Mouse (Mus musculus): ENCODE data around the gene Chdh.

Gene Chdh

DNA sequence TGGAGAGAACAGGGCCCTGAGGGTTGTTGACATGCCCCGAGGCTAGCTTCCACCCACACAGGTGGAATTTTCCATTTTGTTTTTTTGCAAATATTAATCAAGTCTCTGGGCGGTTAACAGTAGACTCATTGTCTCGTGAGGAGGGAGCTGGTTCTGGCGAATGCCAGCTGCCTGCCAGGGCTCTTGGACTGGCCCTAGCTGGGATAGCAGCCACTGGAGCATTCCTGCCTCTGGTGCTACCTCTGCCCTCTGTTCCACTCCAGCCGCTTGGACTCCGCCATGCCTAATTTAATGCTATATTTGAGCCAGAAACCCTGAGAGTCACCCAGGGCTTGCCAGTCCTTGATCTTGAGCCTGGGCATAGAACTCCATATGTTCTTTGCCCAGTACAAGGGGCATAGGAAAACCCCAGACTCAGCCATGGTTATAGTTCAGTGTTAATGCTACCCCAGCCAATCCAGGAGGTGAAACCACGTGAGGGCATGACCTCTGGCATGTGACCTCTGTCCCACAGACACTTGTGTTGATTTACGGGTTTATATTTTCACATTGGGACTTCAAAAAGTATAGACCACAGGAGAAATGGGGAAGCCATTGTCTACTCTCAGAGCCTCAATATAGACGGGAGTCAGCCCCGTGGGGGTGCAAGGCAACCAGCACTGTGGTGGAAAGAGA lies 3.2 kb downstream of the Chdh start:
- DNase-seq (ENCODE audit: low spot score in 2 of 2) = no peak

DNA sequence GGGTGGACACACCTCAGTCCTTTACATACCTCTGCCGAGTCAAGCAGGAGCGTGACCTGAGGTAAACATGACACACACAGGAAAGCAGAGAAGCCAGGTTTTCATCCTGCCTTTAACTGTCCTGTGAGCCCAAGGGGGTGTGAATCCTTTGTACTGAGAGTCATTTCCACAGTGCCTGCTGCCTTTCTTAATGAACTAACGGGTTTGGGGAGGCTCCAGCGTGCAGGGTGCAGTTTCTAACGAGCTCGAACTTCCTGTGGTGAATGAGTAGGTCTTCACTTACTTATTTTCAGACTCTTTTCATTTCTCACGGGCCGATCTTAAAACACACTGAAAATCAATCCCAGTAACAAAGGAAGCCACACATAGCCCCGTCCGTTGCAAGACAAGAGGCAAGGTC lies 5.7 kb downstream of the Chdh start:
- DNase-seq (ENCODE audit: low spot score in 2 of 2) = no peak

DNA sequence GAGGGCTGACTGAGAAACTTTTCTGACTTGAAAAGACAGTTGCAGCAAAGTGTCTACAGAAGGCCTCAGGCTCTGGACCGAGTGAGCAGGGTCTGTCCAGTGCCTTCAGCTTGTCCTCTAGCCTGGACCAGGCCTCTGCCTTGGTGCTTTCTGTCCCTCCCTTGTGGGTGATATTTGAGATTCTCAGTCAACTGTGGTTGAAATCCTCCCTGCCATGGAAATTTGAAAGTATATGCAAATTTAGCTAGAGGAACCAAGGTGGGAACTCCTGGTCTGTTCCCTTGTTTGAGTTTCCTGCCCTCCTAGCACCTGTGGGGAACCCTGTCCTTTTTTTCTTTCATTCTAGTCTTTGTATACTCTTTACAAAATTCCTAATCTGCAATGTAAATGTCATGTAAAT lies 6.2 kb downstream of the Chdh start:
- no peak for DNase-seq (ENCODE audit: low spot score in 2 of 2)

GRCm38 (mm10) chr14:30016666-30017065 lies 7.8 kb downstream of the Chdh start:
- no peak for DNase-seq (ENCODE audit: low spot score in 2 of 2)

DNA sequence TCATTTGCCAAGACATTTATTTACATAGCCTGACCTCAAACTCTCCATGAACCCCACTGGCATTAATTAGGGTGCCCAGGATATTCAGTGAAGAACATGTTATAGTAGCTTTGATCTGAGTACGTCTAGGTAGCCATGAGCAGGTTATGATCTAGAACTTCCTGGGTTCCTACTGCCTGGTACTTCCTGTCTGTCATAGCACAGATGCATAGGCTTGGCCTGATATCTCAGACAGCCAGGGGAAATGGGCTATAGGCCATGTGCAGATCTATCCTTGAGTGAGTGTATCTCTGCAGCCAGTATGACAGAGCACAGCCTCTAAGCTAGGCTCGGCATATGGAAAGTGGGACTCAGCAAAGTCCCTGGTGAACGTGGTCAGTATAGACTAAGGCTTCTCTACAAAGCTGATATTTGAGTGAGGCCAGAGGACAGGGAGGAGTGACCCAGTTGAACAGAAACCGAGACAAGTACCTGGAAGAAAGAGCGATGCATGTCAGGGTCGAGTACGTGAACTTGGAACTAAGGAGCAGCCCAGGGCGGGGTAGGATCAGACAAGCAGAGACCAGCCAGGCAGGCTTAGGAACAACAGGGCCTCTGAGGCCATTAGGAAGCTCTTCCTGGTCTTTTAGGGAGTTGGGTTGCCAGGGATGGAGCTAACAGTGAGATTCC lies 9.1 kb downstream of the Chdh start:
- DNase-seq (ENCODE audit: low spot score in 2 of 2) = no peak

- DNase-seq (ENCODE audit: low spot score in 2 of 2) = no peak
Measured at GRCm38 (mm10) chr14:30018463-30018801, 9.6 kb downstream of the Chdh start.

- DNase-seq (ENCODE audit: low spot score in 2 of 2) = no peak
Measured at GRCm38 (mm10) chr14:30018846-30019245, 10.0 kb downstream of the Chdh start.

DNA sequence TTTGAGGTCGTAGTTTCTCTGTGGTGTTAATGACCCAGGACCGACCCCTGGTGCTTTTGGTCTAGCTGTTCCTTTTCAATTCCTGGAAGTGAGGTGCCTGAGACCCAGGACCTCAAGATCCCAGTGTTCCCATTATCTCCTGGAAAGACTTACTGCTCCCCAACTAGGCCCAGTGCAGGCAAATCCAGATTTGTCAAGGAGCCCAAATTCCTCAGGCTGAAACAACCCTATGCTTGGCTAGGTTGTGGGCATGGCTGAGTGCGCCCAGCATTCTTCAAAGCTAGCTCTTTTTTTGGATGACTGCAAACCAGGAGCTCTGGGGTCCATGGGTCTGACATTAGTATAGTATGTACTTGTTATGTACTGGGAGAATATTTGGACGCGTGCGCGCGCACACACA lies 10.6 kb downstream of the Chdh start:
- no peak for DNase-seq (ENCODE audit: low spot score in 2 of 2)

DNA sequence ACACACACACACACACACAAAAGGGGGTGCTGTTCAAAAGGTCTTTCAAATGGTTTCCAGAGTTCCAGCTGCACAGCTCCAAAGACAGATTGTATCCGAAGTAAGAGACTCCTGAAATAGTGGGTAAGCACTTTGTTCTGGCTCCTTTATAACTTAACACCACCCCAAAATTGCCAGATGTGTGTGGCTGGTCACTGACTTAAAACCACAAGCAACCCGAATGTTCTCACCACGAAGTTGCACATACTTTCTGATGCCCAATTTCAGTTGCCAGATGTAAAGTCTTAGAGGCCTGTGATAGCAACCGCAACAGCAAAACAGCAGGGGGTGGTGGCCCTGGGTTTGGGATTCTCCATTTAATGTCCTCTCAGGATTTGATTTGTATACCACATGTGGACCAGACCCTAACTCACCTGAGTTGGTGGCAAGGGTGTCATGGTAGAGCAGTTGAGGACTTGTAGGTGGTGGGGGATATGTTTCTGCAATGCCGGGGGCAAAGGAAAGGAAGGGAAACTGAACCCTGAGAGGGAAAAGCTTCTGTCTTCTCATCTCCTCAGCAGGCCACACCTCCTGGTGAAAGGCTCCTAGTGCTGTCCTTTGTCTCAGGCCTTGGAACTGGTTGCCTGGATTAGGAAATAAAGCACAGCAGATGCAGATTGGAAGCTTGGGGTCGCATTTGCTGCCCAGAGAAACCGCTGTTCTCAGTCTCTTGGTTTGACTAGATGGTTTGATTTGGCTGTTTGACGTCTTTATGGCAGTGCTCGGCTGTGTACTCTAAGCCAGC lies 11.2 kb downstream of the Chdh start:
- no peak for DNase-seq (ENCODE audit: low spot score in 2 of 2)

GRCm38 (mm10) chr14:30022471-30022870 lies 13.6 kb downstream of the Chdh start:
- peak in 1 of 2 experiments; percentile 12 for DNase-seq (ENCODE audit: low spot score in 2 of 2)

DNA sequence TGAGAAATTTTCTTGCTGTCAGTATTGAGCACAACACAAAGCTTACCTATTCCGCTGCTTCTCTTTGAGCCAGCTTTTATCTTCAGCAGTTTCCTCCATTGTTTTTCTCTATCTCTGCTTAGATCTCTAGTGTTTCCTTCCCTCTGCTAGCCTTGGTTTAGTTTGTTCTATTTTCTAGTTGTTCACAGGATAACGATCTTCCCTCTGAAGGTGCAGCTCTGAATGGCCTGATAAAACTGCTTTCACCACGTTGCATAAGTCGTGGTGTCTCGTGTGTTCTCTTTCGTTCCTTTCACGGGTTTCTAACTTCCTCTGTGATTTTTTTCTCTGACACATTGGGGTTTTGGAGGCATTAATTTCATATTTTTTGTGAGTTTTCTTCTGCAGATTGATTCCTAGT lies 15.6 kb downstream of the Chdh start:
- no peak for DNase-seq (ENCODE audit: low spot score in 2 of 2)

DNA sequence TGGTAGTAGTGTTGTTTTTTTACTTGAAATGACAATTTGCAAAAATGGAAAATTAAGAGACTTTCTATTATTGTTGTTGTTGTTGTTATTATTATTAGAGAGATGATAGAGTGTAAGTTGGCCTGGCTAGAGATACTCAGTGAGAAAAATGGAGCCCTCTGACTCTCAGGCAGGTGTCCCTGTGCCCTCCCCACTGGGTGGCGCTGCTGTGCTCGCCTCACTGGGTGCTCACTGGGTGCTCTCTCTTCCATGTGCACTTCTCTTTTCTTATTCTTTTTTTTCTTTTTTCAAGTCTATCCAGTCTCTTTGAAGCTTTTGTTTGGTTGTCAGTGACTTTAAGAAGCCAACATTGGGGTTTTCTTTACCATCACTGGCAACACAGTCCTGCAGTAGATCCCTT lies 18.6 kb downstream of the Chdh start:
- no peak for DNase-seq (ENCODE audit: low spot score in 2 of 2)

- DNase-seq (ENCODE audit: low spot score in 2 of 2) = no peak
Measured at GRCm38 (mm10) chr14:30033405-30033804, 24.6 kb downstream of the Chdh start.

- DNase-seq (ENCODE audit: low spot score in 2 of 2) = no peak
Measured at GRCm38 (mm10) chr14:30038431-30038830, 29.6 kb downstream of the Chdh start.

DNA sequence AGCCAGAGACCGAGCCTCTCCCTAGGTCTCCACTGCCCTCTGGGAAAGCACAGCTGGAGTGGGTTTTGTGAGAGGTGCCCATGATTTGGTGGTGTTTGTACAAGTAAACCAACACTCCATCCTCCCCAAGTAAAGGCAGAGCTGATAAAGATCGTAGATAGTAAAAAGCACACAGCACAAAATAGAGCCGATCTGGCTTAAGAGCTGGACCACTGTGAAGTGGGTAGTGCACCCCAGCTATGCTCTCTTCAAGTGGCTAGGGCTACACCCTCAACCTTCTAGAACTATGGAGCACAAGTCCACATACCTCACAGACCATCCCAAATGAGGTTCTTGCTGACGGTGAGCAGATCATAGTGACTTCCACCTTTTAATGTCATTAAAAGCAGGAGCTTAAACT lies 30.6 kb downstream of the Chdh start:
- no peak for DNase-seq (ENCODE audit: low spot score in 2 of 2)

DNA sequence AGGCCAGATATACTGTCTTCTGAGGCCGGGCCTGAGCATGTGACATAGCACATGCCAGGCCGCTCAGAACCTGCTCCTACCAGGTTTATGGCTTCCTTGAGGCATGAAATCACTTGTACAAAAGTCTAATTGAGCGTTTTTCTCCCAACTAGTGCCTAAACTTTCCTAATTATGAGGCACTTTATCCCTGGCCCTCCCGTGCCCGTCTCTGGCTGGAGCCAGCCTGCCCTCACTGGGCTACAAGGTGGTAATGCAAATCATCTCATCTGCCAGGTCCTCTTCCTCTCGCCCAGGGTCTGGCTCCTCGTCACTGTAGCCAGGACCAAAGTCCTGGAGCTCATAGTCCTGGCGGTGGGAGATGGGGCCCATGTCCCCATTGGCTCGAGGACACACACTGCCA lies 33.0 kb downstream of the Chdh start:
- DNase-seq (ENCODE audit: low spot score in 2 of 2) = no peak

DNA sequence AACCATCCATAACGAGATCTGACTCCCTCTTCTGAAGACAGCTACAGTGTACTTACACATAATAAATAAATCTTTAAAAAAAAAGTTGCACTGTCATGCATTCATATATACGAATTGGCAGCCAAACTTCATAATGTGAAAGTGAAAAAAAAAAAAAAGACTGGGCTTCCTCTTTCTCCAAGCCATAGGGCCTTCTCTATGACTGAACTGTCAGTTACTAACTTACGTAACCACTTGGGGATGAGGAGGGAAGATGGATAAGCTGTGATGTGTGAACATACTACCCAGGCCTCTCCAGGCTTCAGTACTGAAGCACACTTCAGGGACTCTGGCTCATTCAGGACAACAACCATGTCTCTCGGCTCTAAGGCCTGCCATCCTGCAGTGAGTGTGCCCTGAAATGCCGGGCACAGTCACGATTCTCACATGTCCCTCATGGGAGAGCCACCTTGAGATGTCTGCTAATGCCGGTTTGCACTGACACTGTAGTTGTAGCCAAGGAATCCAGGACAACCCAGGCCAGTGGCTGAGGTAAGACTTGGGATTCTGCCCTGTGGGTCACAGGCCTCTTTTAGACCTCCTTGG lies 34.6 kb downstream of the Chdh start:
- DNase-seq (ENCODE audit: low spot score in 2 of 2) = no peak

- DNase-seq (ENCODE audit: low spot score in 2 of 2) = no peak
Measured at GRCm38 (mm10) chr14:30045239-30045638, 36.4 kb downstream of the Chdh start.

DNA sequence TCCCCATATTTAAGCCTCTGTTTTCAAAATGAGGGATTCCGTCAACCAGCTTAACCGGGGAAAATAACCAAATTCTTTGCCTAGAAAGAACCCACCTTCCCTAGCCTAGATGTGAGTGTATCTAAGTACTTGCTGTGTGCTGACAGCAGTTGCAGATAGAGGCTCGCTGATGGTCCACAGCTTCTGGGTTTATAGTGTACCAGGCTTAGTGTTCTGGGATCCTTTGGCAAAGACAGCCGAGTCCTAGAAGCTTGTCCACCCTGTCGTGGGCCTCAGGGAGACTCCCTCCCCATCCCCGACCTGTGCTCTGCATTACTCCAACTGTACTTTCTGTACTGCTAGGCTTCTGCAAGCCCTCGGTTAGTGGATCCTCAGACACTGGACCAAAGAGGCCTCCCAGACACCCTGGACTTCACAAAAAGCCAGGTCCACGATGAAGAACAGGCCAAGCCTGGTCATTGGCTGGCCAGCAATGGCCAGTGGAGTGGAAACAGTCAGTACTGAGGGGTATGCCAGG lies 36.9 kb downstream of the Chdh start:
- DNase-seq (ENCODE audit: low spot score in 2 of 2) = no peak

DNA sequence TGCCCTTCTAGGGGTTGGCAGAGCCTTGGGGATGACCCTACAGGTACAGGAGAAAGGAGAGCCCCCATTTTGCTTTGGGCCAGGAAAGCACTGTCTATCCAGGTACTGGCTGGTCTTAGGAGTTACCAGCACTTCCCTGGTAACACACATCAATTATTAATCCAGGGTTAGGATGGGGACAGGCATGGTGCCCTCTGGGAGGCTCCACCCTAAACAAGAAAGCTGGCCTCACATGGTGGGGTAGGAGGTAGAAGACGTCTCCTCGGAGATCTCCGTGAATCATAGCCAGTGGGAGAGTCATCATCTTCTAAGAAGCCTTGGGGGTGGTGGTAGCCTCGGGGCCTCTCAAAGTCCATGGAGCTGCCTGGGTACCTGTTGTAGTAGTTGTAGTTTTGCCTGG lies 38.2 kb downstream of the Chdh start:
- DNase-seq (ENCODE audit: low spot score in 2 of 2) = no peak

- DNase-seq (ENCODE audit: low spot score in 2 of 2) = no peak
Measured at GRCm38 (mm10) chr14:30048049-30048448, 39.2 kb downstream of the Chdh start.

GRCm38 (mm10) chr14:30050280-30050679 lies 41.5 kb downstream of the Chdh start:
- no peak for DNase-seq (ENCODE audit: low spot score in 2 of 2)
